Mouse (Mus musculus) neutrophil, adult 5-6 weeks (primary cell): ENCODE results near the gene Preb. TPM values are rescaled to one million over a fixed set of nuclear protein-coding genes. Genes with fewer than 3 reads are reported as not detected.

Source experiments
- ATAC-seq: fragments of 151-379, 151-347 bp; 2 replicates; pipeline ENCODE4 v1.8.0; 2017; ENCODE audit warnings: mild to moderate bottlenecking, moderate TSS enrichment; ENCODE audit not compliant: insufficient number of reproducible peaks, poor library complexity, low FRiP score, severe bottlenecking; ENCODE audit errors: extremely low read depth
- total RNA-seq: library from RNA; stranded (forward); fragments of 200-1000 nt; gene quantifications from 2 replicates; pipeline ENCODE4 v1.2.3, GENCODE M21; 2017

Gene Preb
- 299 and 306 TPM in 2 replicates for total RNA-seq

GRCm38 (mm10) chr5:30959966-30960501 is at the start of gene Preb:
TSS of gene Preb (minus strand) at chr5:30960361.
- ATAC-seq, result peak; percentile 74

GRCm38 (mm10) chr5:31004184-31004583 is 44.0 kb upstream of the Preb start:
- peak; percentile 82 for ATAC-seq

- no peak for ATAC-seq
Observed at GRCm38 (mm10) chr5:31001560-31001959, 41.4 kb upstream of the Preb start.

- ATAC-seq, result no peak
Observed at GRCm38 (mm10) chr5:31000993-31001392, 40.8 kb upstream of the Preb start.

- no peak for ATAC-seq
Observed at GRCm38 (mm10) chr5:31000122-31000521, 40.0 kb upstream of the Preb start.

GRCm38 (mm10) chr5:30999324-30999723 is 39.2 kb upstream of the Preb start:
- ATAC-seq, result no peak

- peak; percentile 91 for ATAC-seq
Observed at GRCm38 (mm10) chr5:30998306-30998705, 38.1 kb upstream of the Preb start.

GRCm38 (mm10) chr5:30994910-30995635 is 34.9 kb upstream of the Preb start:
- ATAC-seq, result no peak

GRCm38 (mm10) chr5:30994074-30994473 is 33.9 kb upstream of the Preb start:
- no peak for ATAC-seq

- ATAC-seq, result no peak
Observed at GRCm38 (mm10) chr5:30992980-30993676, 33.0 kb upstream of the Preb start.

GRCm38 (mm10) chr5:30982357-30982756 is 22.2 kb upstream of the Preb start:
- ATAC-seq, result no peak

- no peak for ATAC-seq
Observed at GRCm38 (mm10) chr5:30974870-30975656, 14.9 kb upstream of the Preb start.

GRCm38 (mm10) chr5:30969440-30969839 is 9.3 kb upstream of the Preb start:
- ATAC-seq, result no peak

- ATAC-seq, result no peak
Observed at GRCm38 (mm10) chr5:30968416-30968815, 8.3 kb upstream of the Preb start, which contains the start of gene Tcf23. TSS of gene Tcf23 (plus strand) at chr5:30968662.

GRCm38 (mm10) chr5:30966189-30966588 is 6.0 kb upstream of the Preb start:
- no peak for ATAC-seq

GRCm38 (mm10) chr5:30963916-30964315 is 3.8 kb upstream of the Preb start:
- no peak for ATAC-seq

- peak; percentile 75 for ATAC-seq
Observed at GRCm38 (mm10) chr5:30961545-30962505, 1.7 kb upstream of the Preb start.

GRCm38 (mm10) chr5:30960814-30961213 is 653 bp upstream of the Preb start:
- ATAC-seq, result no peak
